Mouse (Mus musculus) limb, embryonic 14.5 days (tissue): Measurements from ENCODE around the gene Thrsp. TPM values are rescaled to one million over a fixed set of nuclear protein-coding genes. Genes with fewer than 3 reads are reported as not detected.
"Not testable (repeated sequence)": the region's sequence is repeated elsewhere in the genome, so short reads cannot be mapped to it uniquely, and the experiment has no call there.

Source experiments
- ATAC-seq: fragments of 200-750 bp; cut with Nextera tagmentation; 2 replicates; pipeline ENCODE4 v1.8.0; 2017; ENCODE audit warnings: low read depth, moderate number of reproducible peaks, moderate TSS enrichment; ENCODE audit not compliant: low FRiP score
- DNase-seq: peaks from one replicate; pipeline ENCODE4 v3.0.0-alpha.2; 2015; ENCODE audit warnings: low spot score
- H3K27ac ChIP-seq: fragments of 300-500 bp; sonication (generic); replicated peaks from 2 replicates; pipeline ENCODE4 v1.5.1; 2014; ENCODE audit warnings: low read depth, mild to moderate bottlenecking, low read length, moderate library complexity, mixed read lengths
- H3K27me3 ChIP-seq: fragments of 300-500 bp; sonication (generic); 2 replicates; pipeline ENCODE4 v1.6.1; 2014; ENCODE audit warnings: low read length, mixed read lengths; ENCODE audit not compliant: control insufficient read depth, insufficient read depth
- H3K36me3 ChIP-seq: fragments of 300-500 bp; sonication (generic); 2 replicates; pipeline ENCODE4 v1.6.1; 2014; ENCODE audit warnings: mild to moderate bottlenecking, low read length, moderate library complexity, mixed read lengths; ENCODE audit not compliant: control insufficient read depth, insufficient read depth
- H3K4me1 ChIP-seq: fragments of 300-500 bp; sonication (generic); 2 replicates; pipeline ENCODE4 v1.6.1; 2014; ENCODE audit warnings: antibody characterized with exemption, low read length, mixed read lengths; ENCODE audit not compliant: control insufficient read depth, insufficient read depth
- H3K4me2 ChIP-seq: fragments of 300-500 bp; sonication (generic); replicated peaks from 2 replicates; pipeline ENCODE4 v1.6.1; 2014; ENCODE audit warnings: low read depth, mild to moderate bottlenecking, low read length, moderate library complexity; ENCODE audit not compliant: severe bottlenecking
- H3K4me3 ChIP-seq: fragments of 300-500 bp; sonication (generic); replicated peaks from 2 replicates; pipeline ENCODE4 v1.5.1; 2014; ENCODE audit warnings: low read length
- H3K9ac ChIP-seq: fragments of 300-500 bp; sonication (generic); 2 replicates; pipeline ENCODE4 v1.6.1; 2014; ENCODE audit warnings: mild to moderate bottlenecking, low read depth, low read length, moderate library complexity; ENCODE audit not compliant: severe bottlenecking
- H3K9me3 ChIP-seq: fragments of 300-500 bp; sonication (generic); 2 replicates; pipeline ENCODE4 v1.6.1; 2016; ENCODE audit warnings: low read length; ENCODE audit not compliant: control insufficient read depth
- POLR2A ChIP-seq: fragments of 200-500 bp; IDR thresholded peaks from 2 replicates; pipeline ENCODE4 v1.8.0; 2012; ENCODE audit warnings: inconsistent platforms, mild to moderate bottlenecking, moderate library complexity, borderline replicate concordance; ENCODE audit not compliant: insufficient read depth, insufficient read length; ENCODE audit errors: extremely low read depth
- WGBS: fragments of 180-500 bp; shearing (Covaris S2); extraction: QIAGEN DNeasy Blood & Tissue Kit; methylation state at CpG from one replicate; pipeline ENCODE4 v1.1.7; 2014; 5-methylcytosine and 5-hydroxymethylcytosine counted together
- polyA plus RNA-seq, 2 experiments: library from polyadenylated mRNA; depleted of rRNA in 1 of 2; stranded (reverse) in 1 of 2; unstranded in 1 of 2; fragments of >200 nt; fragmentation: Nextera tagmentation in 1 of 2; extraction: Ambion mirVana in 1 of 2; gene quantifications; 2 replicates each; pipeline versions ENCODE4 v1.2.1 to v1.2.3; 2012 to 2014

Gene Thrsp
- 0.29 and 0.30 TPM in 2 replicates for polyA plus RNA-seq (2012; rRNA removed)
- 0.41 and 0.48 TPM in 2 replicates for polyA plus RNA-seq (2014; fragmentation: Nextera tagmentation; extraction: Ambion mirVana)

DNA sequence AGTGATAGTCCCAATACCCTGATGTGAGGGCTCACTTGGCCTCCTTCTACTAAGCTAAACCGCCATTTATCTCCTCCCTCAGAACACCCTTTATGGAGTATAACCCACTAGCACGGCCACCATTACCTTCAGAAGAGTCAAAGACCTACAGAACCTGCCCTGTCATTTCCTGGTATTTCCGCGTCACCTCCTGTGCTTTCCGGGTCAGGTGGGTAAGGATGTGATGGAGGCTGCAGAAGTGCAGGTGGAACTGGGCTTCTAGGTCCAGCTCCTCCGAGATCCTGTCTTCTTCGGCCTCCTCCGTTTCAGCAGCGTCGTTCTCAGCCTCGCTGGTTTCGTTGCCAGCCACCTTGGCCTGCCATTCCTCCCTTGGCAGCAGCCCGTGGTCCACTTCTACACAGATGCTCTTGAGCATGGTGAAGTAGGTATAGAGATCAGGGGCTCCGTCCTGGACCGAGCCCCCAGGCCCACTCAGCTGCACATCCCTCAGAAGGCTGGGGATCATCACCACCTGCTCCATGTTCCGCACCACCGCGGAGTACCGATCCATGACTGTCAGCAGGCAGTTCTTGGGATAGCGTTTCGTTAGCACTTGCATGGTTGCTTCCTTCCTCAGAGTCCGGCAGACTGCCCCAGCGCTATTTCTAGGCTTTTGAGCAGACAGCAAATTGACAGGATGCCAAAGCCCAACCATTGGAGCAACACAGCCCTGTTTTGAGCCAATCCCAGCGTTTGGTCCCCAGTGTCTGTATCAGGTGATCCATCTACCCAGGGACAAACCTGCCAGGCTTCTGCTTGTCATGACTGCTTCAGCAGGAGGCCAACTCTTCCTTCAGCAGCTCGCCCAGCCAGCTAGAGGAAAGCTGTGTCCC, at the start of gene Thrsp:
Gene Thrsp, minus strand, starts transcription at position 825 of the 872 bp plus-strand sequence.
- DNase-seq (no peak), ATAC-seq (no peak)
- H3K27me3 ChIP-seq: no peaks in the 10 kb centered on the region
- TF ChIP-seq POLR2A: no peak
- no peak within 1 kb of the TSS for H3K4me3 ChIP-seq
- H3K4me1 ChIP-seq: peaks cover 8% of the 10 kb centered on the region; the same call in 1 of the 2 replicates
- H3K4me2 ChIP-seq: no peak within 1 kb of the TSS
- no peaks in the 10 kb centered on the region for H3K36me3 ChIP-seq
- H3K9me3 ChIP-seq: no peaks in the 10 kb centered on the region
- H3K27ac ChIP-seq: no peak within 1 kb of the TSS
- 80% methylated on average over 25 of the region's 25 CpGs for WGBS
- no peak within 1 kb of the TSS for H3K9ac ChIP-seq

- H3K27me3 ChIP-seq: no peaks in the 10 kb centered on the region
- DNase-seq (no peak), ATAC-seq (no peak)
- H3K27ac ChIP-seq: no peak overlapping the region
- H3K36me3 ChIP-seq: no peaks in the 10 kb centered on the region
- no peak overlapping the region for H3K4me2 ChIP-seq
- H3K4me3 ChIP-seq: no peak overlapping the region
- WGBS: 78% methylated on average over 3 of the region's 3 CpGs
- no peak overlapping the region for H3K9ac ChIP-seq
- TF ChIP-seq POLR2A: no peak
- no peaks in the 10 kb centered on the region for H3K9me3 ChIP-seq
- peaks cover 9% of the 10 kb centered on the region for H3K4me1 ChIP-seq
Measured at GRCm38 (mm10) chr7:97455577-97455976, 38.0 kb upstream of the Thrsp start.

DNA sequence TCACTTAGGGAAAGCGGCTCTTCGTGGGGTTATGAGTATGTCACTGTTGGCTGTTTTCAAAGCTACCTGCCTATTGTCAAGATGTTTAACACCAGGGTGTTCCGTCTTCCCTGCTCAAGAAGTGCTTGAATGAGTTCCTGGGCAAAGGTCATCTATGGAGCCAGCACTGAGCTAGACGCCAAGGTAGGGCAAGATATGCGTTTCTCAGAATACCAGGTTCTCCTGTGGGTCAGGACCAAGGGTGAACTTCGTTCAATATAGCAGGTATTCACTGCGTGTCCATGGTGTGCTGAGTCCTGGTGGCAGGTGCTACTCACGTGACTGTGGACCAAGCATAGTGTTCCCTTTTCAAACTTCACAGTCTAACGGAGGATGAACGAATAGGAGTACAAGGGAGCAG, 37.3 kb upstream of the Thrsp start:
- Histone ChIP-seq H3K27ac (no peak overlapping the region), H3K27me3 (no peaks in the 10 kb centered on the region), H3K9ac (no peak overlapping the region), H3K9me3 (no peaks in the 10 kb centered on the region), H3K36me3 (no peaks in the 10 kb centered on the region), H3K4me2 (no peak overlapping the region), H3K4me3 (no peak overlapping the region), H3K4me1 (peaks cover 9% of the 10 kb centered on the region)
- 96% methylated on average over 10 of the region's 10 CpGs for whole genome bisulfite sequencing
- ATAC-seq (no peak), DNase-seq (no peak)
- TF ChIP-seq POLR2A: no peak

- ATAC-seq (peak; percentile 57), DNase-seq (no peak)
- peaks cover 7% of the 10 kb centered on the region for H3K9me3 ChIP-seq
- H3K36me3 ChIP-seq: no peaks in the 10 kb centered on the region
- H3K4me2 ChIP-seq: peak overlapping the region; percentile 86
- peak overlapping the region; percentile 62 for H3K9ac ChIP-seq
- peak overlapping the region; percentile 27; the same call in 1 of the 2 replicates for H3K27ac ChIP-seq
- TF ChIP-seq POLR2A: no peak
- H3K4me1 ChIP-seq: peaks cover 9% of the 10 kb centered on the region
- WGBS: 6% methylated on average over 27 of the region's 27 CpGs
- H3K4me3 ChIP-seq: peak overlapping the region; percentile 44
- H3K27me3 ChIP-seq: no peaks in the 10 kb centered on the region
Measured at GRCm38 (mm10) chr7:97453141-97453921, 35.8 kb upstream of the Thrsp start.

DNA sequence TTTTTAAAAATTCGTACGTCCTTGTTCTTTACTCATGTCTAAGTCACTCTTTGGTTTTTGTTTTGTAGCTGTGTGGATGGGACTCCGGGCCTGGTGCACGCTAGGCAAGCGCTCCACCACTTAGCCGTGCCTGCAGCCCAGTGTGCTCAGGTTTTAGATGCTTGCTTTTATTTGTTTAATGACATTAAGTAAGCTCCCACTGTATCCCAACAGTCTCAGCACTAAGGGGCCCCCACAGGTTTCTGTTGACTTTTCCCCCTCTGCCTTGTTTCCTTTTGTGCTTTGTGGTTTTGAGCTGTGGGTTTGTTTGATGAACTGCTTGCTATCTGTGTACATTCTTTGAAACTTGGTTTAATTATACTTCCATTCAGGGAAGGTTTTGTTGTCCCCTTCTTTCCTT, 34.7 kb upstream of the Thrsp start:
- DNase-seq (no peak), ATAC-seq (no peak)

GRCm38 (mm10) chr7:97451023-97451422, 33.5 kb upstream of the Thrsp start, which contains the start of gene Kctd14:
Kctd14 (plus strand) TSS chr7:97451323.
- H3K9me3 ChIP-seq, H3K36me3 ChIP-seq, H3K9ac ChIP-seq, H3K4me3 ChIP-seq, ATAC-seq, H3K4me2 ChIP-seq, H3K27ac ChIP-seq, DNase-seq, H3K27me3 ChIP-seq: not testable (repeated sequence)
- peaks cover 24% of the 10 kb centered on the region for H3K4me1 ChIP-seq
- 77% methylated on average over 2 of the region's 2 CpGs for WGBS

More for the DNA sequence above, 34.7 kb upstream of the Thrsp start:
- H3K4me1 ChIP-seq: peaks cover 14% of the 10 kb centered on the region
- peaks cover 7% of the 10 kb centered on the region for H3K9me3 ChIP-seq
- no peak overlapping the region for H3K27ac ChIP-seq
- no peaks in the 10 kb centered on the region for H3K27me3 ChIP-seq
- no peak for TF ChIP-seq POLR2A
- H3K9ac ChIP-seq: no peak overlapping the region
- 77% methylated on average over 6 of the region's 6 CpGs for WGBS
- H3K4me3 ChIP-seq: no peak overlapping the region
- no peaks in the 10 kb centered on the region for H3K36me3 ChIP-seq
- no peak overlapping the region for H3K4me2 ChIP-seq
